10 mouse cellular contexts compared by ENCODE assay signal in genomic region chr7:15944311-15944710, GRCm38 (mm10). TPM values are rescaled to one million over a fixed set of nuclear protein-coding genes. Genes with fewer than 3 reads are reported as not detected.
DNase-seq lines count a peak whose midpoint lies in the region; ATAC-seq lines count a peak whose summit lies in the region.
"Had no signal": no experiment of that assay in that cellular context is flagged by ENCODE, and none has a peak within 500 bp of the region (broad histone marks: within the 10 kb centered on the region; RNA-seq: fewer than 3 reads in every experiment).

No protein-coding gene starts in this region.

- WGBS in kidney, embryonic 14.5 days, result 97% methylated on average over 1 of the region's 1 CpGs
- 76% methylated on average over 1 of the region's 1 CpGs for WGBS in embryonic facial prominence, embryonic 13.5 days
- 100% methylated on average over 1 of the region's 1 CpGs for WGBS in midbrain, embryonic 14.5 days

- H3K4me3 ChIP-seq in kidney, embryonic 14.5 days (ENCODE audit: low read length), result peak overlapping the region; percentile 73; the same call in 1 of the 2 replicates
- peak overlapping the region; percentile 74; the same call in 1 of the 2 replicates for H3K4me3 ChIP-seq in embryonic facial prominence, embryonic 13.5 days
- no peak overlapping the region for H3K4me3 ChIP-seq in midbrain, embryonic 14.5 days (replicated peaks; ENCODE audit: low read depth, low read length)

- no peaks in the 10 kb centered on the region for H3K27me3 ChIP-seq in kidney, embryonic 14.5 days (ENCODE audit: control insufficient read depth, insufficient read depth, low read length)
- no peaks in the 10 kb centered on the region for H3K27me3 ChIP-seq in embryonic facial prominence, embryonic 13.5 days
- no peaks in the 10 kb centered on the region for H3K27me3 ChIP-seq in midbrain, embryonic 14.5 days (ENCODE audit: control insufficient read depth, insufficient read depth, low read length)

- ATAC-seq in kidney, embryonic 14.5 days (ENCODE audit: low FRiP score, low TSS enrichment), result no peak
- ATAC-seq in embryonic facial prominence, embryonic 13.5 days (ENCODE audit: insufficient number of reproducible peaks, insufficient read depth, low FRiP score, low TSS enrichment, low read depth), result no peak
- no peak for ATAC-seq in midbrain, embryonic 14.5 days (ENCODE audit: low FRiP score, low TSS enrichment)
- ATAC-seq: inflammation-experienced regulatory T-cells, adult 6 months had no signal

- no peaks in the 10 kb centered on the region for H3K9me3 ChIP-seq in kidney, embryonic 14.5 days (ENCODE audit: control insufficient read depth, low read length)
- no peaks in the 10 kb centered on the region for H3K9me3 ChIP-seq in embryonic facial prominence, embryonic 13.5 days
- no peaks in the 10 kb centered on the region for H3K9me3 ChIP-seq in midbrain, embryonic 14.5 days (ENCODE audit: control insufficient read depth, low read length)

- H3K36me3 ChIP-seq in kidney, embryonic 14.5 days (ENCODE audit: control insufficient read depth, insufficient read depth, low read length), result peaks cover 53% of the 10 kb centered on the region
- peaks cover 52% of the 10 kb centered on the region for H3K36me3 ChIP-seq in embryonic facial prominence, embryonic 13.5 days
- H3K36me3 ChIP-seq in midbrain, embryonic 14.5 days (ENCODE audit: control insufficient read depth, insufficient read depth, low read length), result peaks cover 51% of the 10 kb centered on the region

- H3K4me1 ChIP-seq in kidney, embryonic 14.5 days (ENCODE audit: control insufficient read depth, insufficient read depth, low read length), result peaks cover 10% of the 10 kb centered on the region
- H3K4me1 ChIP-seq in embryonic facial prominence, embryonic 13.5 days, result peaks cover 29% of the 10 kb centered on the region
- peaks cover 10% of the 10 kb centered on the region for H3K4me1 ChIP-seq in midbrain, embryonic 14.5 days (ENCODE audit: control insufficient read depth, insufficient read depth, low read length)

- no peak overlapping the region for H3K4me2 ChIP-seq in kidney, embryonic 14.5 days (replicated peaks; ENCODE audit: low read depth, low read length)
- peak overlapping the region; percentile 87 for H3K4me2 ChIP-seq in embryonic facial prominence, embryonic 13.5 days
- peak overlapping the region; percentile 84 for H3K4me2 ChIP-seq in midbrain, embryonic 14.5 days (ENCODE audit: low read length)

- peak; percentile 31 for DNase-seq in cerebellum, adult 11-12 months
- DNase-seq in cerebellum, adult 11 months, result no peak
- no peak for DNase-seq in kidney, postnatal 36 days
- no peak for DNase-seq in midbrain, embryonic 14.5 days
- DNase-seq in adrenal gland, postnatal 4 days (ENCODE audit: low spot score in 2 of 2), result no peak
- DNase-seq in urinary bladder, adult 2 months (ENCODE audit: low spot score), result no peak

- no peak overlapping the region for H3K9ac ChIP-seq in kidney, embryonic 14.5 days (ENCODE audit: low read depth, low read length)
- 0 out of 2 replicates have a peak overlapping the region, but pooled peaks have one; percentile 1 for H3K9ac ChIP-seq in embryonic facial prominence, embryonic 13.5 days
- H3K9ac ChIP-seq in midbrain, embryonic 14.5 days (replicated peaks; ENCODE audit: low read length), result 0 out of 2 replicates have a peak overlapping the region, but pooled peaks have one; percentile 66

- H3K27ac ChIP-seq in kidney, embryonic 14.5 days (ENCODE audit: low read depth, low read length), result no peak overlapping the region
- H3K27ac ChIP-seq in embryonic facial prominence, embryonic 13.5 days, result 0 out of 2 replicates have a peak overlapping the region, but pooled peaks have one; percentile 12
- H3K27ac ChIP-seq in midbrain, embryonic 14.5 days (replicated peaks; ENCODE audit: low read depth, low read length), result no peak overlapping the region
- H3K27ac ChIP-seq: left cerebral cortex, adult 2 months had no signal

RNA-seq across cellular contexts. Expression of gene Nop53, which starts 1.6 kb away (rescaled TPM):
- 203 and 216 TPM in 2 replicates for polyA plus RNA-seq in kidney, embryonic 14.5 days (2014; fragmentation: Nextera tagmentation; extraction: Ambion mirVana)
- 210 and 222 TPM in 2 replicates for polyA plus RNA-seq in embryonic facial prominence, embryonic 13.5 days (2015; fragmentation: Nextera tagmentation; extraction: Ambion mirVana)
- 135 and 136 TPM in 2 replicates for polyA plus RNA-seq in midbrain, embryonic 14.5 days (2014; fragmentation: Nextera tagmentation; extraction: Ambion mirVana)
- 100 to 1,000 TPM; 238 to 243 TPM for total RNA-seq in adrenal gland, postnatal 4 days (2021)
- 161 and 200 TPM in 2 replicates for polyA plus RNA-seq in urinary bladder, adult 2 months (2012; rRNA removed)

RNA-seq across cellular contexts. Expression of gene Selenow, which starts 22.1 kb away (rescaled TPM):
- polyA plus RNA-seq in kidney, embryonic 14.5 days (2014; fragmentation: Nextera tagmentation; extraction: Ambion mirVana), result 811 and 907 TPM in 2 replicates
- polyA plus RNA-seq in embryonic facial prominence, embryonic 13.5 days (2015; fragmentation: Nextera tagmentation; extraction: Ambion mirVana), result 1,180 and 1,188 TPM in 2 replicates
- polyA plus RNA-seq in midbrain, embryonic 14.5 days (2014; fragmentation: Nextera tagmentation; extraction: Ambion mirVana), result 1,539 and 1,832 TPM in 2 replicates
- total RNA-seq in adrenal gland, postnatal 4 days (2021), result 100 to 1,000 TPM; 186 to 204 TPM
- 482 and 493 TPM in 2 replicates for polyA plus RNA-seq in urinary bladder, adult 2 months (2012; rRNA removed)

RNA-seq across cellular contexts. Expression of gene Ehd2, which starts 23.1 kb away (rescaled TPM):
- 17.7 and 22.3 TPM in 2 replicates for polyA plus RNA-seq in kidney, embryonic 14.5 days (2014; fragmentation: Nextera tagmentation; extraction: Ambion mirVana)
- 36.9 and 41.2 TPM in 2 replicates for polyA plus RNA-seq in embryonic facial prominence, embryonic 13.5 days (2015; fragmentation: Nextera tagmentation; extraction: Ambion mirVana)
- 3.1 and 3.9 TPM in 2 replicates for polyA plus RNA-seq in midbrain, embryonic 14.5 days (2014; fragmentation: Nextera tagmentation; extraction: Ambion mirVana)
- 10 to 100 TPM; 71.9 to 77.5 TPM for total RNA-seq in adrenal gland, postnatal 4 days (2021)
- polyA plus RNA-seq in urinary bladder, adult 2 months (2012; rRNA removed), result 75.8 and 96.6 TPM in 2 replicates
